In the genomic region with DNA sequence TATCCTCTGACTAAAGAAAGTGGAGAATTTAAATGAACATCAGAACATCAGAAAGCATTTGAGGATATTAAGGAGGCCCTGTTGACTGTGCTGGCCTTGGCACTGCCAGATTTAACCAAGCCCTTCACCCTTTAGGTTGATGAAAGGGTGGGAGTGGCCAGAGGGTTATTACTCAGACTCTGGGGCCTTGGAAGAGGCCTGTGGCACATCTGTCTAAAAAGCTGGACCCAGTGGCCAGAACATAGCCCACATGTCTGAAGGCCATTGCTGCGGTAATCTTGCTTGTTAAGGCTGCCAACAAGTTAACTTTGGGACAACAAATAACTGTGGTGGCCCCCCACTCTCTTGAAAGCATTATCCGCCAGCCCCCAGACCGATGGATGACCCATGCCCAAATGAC, we compare ENCODE assay signal across 11 mouse cellular contexts.
"Had no signal": no experiment of that assay in that cellular context is flagged by ENCODE, and none has a peak within 500 bp of the region (broad histone marks: within the 10 kb centered on the region; RNA-seq: fewer than 3 reads in every experiment).

No protein-coding gene starts in this region.

- DNase-seq: kidney, adult 8-10 months; kidney, postnatal 10 days; kidney, postnatal 36 days; left cerebral cortex, postnatal 4 days; liver, postnatal 0 days; lung, embryonic 14.5 days; right cerebral cortex, adult 18-20 months; right cerebral cortex, postnatal 14 days; right cerebral cortex, postnatal 4 days; spleen, adult 18-20 months; thymus, postnatal 25 days had no signal
